Mouse (Mus musculus) 3134 (cell line): ENCODE data around the gene Hjurp.

Source experiments
- DNase-seq: peaks from one replicate; pipeline ENCODE4 v3.0.0-alpha.2; 2011; ENCODE audit warnings: low spot score; ENCODE audit not compliant: insufficient read length; ENCODE audit errors: extremely low read depth

The Hjurp gene

DNA sequence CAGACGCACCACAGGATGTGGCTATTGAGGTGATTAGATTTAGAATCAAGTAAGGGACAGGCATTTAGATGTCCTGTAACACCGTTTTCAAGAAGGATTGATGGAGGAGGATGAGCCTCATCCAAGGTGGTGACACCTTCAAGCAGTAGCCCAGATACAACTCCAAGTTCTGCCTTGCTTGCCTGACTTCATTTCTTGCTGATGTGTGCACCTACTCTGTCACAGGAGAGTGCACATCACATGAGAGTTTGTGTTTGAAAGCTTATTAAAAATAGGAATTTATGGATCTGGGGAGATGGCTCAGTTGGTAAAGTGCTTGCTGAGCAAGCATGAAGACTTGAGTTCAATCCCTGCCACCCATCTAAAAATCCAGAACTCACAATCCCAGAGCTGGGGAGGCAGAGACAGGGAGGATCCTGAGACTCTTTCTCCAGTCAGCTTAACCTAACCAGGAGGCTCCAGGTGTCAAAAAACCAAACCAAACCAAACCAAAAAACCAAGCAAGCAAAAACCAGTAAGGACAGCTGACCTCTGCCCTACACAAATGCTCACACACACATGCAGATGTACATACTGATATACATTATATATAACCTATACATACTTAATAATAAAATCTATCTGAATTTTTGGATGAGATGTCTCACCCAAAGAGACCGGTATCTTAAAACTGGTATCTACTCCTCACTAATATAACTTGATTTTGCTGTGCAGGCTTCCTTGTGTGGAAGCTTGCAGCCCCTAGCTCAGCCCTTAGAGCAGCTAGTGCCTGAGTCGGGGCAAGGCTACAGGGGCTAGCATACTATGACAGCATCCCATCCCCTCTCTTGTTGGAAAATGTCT, 21.5 kb upstream of the Hjurp start:
- no peak for DNase-seq

DNA sequence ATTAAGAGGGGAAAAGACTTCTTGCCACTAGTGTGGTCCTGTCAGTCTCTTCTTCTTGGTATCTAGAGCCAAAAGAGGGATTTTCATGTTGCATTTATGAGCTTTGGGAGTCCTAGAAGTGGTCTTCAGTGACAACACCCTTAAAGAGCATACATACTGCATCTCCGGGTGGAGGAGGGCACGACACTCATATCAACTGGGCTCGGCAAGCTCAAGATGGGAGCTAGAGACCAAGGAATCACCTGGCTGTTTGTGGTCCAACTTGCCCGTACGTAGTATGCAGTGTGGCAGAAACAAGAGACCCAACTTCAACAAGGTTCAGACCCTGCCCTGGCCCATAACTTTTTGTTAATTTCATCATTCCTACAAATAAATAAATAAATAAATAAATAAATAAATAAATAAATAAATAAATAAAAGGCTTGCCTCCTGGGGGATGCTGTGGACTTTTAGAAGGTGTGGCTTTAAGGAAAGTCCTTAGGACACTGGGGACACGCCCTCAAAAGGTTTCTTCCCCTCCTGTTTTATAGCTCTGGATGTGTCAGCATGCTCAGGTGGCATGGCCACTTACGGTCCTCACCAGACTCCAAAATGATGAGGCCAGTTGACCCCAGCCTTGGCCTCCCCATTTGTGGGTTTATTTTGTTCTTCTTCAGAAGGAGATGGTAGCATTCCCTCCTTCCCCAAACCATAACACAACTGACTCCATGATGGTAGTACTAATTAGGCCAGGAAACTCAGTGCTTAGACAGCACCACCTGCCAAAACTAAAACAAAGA, 20.2 kb upstream of the Hjurp start:
- DNase-seq: no peak

DNA sequence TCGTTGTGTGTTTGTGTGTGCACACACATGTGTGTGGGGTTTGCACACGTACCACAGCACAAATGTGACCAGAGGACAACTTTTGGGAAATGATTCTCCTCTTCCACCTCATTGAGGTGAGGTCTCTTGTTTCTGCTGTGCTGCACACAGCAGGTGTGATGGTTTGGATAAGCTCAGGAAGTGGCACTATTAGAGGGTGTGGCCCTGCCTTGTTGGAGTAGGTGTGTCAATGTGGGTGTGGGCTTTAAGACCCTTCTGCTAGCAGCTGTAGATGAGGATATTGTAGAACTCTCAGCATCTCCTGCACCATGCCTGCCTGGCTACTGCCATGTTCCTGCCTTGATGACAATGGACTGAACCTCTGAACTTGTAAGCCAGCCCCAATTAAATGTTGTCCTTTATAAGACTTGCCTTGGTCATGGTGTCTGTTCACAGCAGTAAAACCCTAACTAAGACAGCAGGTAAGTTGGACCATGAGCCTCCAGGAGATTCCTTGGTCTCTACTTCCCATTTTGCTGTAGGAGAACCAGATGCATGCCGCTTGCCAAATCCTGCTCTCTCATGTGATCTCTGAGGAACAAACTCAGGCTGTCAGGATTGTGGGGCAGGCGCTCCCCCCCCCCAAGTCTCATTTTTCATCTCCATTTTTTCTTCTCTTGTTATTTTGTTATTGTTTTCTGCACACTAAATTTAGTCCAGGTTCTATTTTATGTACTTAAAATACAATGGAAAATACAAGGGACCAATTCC, 18.9 kb upstream of the Hjurp start:
- no peak for DNase-seq

DNA sequence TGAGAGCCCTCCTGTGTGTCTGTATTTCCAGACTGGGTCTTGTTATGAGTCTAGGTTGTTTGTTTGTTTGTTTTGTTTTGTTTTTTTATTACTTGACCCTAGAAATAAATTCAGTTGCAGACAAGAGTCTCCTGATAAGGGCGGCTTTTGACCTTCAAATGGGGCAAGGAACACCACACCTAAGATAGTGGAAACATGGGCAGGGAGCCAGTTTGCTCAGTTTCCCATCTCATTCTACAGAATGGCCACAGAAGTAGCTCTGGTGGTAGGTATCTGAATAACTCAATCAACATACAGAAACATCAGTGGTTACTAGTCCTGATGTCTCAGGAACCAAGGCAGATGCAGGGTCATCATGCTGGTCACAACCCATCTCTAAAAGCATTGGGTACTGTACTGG, 17.2 kb upstream of the Hjurp start:
- no peak for DNase-seq

DNA sequence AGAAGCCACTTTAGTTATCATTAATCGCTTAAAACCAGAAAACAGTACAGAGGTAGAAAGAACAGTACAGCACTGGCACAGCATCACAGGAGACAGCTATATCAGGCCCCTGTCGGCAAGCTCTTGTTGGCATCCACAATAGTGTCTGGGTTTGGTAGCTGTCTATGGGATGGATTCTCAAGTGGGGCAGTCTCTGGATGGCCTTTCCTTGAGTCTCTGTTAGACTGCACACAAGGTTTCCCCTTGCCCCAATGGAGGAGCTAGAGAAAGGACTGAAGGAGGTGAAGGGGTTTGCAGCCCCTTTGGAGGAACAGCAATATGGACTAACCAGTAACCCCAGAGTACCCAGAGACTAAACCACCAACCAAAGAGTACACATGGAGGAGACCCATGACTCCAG, 14.6 kb upstream of the Hjurp start:
- DNase-seq: no peak

DNA sequence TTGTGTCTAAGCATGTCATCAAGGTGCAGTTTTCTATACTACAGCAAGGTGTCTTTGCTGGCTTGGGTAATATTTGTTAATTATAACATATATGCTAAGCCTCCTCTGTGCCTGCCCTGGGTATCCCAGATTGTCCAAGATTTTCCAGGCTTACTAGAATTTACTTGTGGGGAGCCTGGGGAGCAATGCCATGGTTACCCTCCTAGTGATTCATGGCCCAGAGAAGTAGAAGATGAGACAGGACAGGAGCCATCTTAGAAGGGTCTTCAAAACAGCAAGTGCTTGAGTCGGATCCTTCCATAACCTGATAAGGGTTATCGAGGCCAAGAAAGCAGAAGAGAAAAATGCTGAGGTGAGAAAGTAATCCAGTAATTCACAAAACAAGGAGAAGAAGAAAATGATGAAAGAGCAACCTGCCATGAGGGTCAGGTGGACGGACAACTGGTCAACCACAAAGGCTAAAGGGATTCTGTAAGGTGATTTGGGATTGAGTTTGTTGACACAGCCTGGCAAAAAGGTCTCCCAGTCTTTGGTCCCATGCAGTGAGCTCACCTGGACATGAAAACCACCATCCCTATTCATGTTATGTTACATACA, 14.1 kb upstream of the Hjurp start:
- no peak for DNase-seq

DNA sequence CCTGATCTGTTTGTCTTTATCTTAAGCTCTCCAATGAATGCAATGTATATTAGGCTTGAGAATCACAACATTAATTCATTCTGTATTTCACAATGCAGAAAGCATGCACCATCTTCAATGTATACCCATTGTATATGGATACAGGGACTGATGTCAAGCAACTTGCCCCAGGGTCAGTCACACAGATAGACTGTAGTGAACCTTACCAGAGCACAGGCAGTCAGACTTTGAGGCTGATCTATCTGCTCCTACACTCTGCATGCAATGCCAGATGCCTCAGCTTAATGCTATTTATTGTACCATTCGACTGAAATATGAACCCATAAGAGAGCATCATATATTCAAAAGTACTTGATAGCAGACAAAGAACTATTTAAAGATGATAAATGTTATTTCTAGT, 13.1 kb upstream of the Hjurp start:
- DNase-seq: no peak

DNA sequence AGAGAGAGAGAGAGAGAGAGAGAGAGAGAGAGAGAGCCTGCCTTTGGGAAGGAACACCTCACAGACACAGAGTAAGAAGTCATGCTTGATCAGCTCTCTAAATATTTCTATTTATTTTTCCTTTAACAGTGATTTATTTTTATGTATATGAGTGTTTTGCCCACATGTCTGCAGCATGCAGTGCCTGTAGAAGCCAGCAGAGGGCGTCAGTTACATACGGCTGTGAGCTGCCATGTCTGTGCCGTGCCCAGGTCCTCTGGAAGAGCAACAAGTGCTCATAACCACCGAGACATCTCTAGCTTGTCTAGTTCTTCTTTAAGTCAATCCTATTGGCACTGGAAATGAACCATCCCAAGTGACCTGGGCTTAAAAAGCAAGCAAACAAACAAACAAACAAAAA, 12.5 kb upstream of the Hjurp start:
- no peak for DNase-seq

DNA sequence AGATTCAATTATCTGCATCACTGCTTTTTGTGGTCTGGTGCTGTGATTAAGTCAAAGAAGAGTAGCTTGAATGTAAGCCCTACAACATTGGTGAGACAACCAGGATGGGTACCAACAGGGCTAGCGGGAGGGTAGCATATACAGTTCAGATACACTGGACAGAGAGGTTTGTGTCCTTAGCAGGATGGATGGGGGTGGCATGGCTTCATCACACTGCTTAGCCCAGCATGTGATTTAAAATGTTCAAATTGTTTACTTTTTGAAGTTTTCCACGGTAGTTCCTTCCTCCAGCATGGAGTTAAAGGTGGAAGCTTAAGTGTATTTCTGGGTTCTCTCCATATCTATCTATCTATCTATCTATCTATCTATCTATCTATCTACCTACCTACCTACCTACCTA, 11.7 kb upstream of the Hjurp start:
- DNase-seq: no peak

DNA sequence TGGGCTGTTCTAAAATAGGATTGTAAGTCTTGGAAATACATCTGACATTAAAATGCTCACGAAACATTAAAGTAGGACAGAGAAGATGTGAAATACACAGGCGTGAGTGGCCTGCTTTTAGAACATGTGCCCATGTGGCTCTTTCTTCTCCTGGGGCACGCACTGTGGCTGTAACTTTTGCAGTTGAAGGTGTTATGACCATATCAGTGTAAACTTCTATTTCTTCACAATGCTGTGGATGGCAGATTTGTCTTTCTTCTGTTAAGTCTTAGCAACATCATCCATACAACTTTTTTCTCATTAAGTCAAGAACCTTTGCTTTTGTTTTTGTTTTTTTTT, 11.3 kb upstream of the Hjurp start:
- no peak for DNase-seq

DNA sequence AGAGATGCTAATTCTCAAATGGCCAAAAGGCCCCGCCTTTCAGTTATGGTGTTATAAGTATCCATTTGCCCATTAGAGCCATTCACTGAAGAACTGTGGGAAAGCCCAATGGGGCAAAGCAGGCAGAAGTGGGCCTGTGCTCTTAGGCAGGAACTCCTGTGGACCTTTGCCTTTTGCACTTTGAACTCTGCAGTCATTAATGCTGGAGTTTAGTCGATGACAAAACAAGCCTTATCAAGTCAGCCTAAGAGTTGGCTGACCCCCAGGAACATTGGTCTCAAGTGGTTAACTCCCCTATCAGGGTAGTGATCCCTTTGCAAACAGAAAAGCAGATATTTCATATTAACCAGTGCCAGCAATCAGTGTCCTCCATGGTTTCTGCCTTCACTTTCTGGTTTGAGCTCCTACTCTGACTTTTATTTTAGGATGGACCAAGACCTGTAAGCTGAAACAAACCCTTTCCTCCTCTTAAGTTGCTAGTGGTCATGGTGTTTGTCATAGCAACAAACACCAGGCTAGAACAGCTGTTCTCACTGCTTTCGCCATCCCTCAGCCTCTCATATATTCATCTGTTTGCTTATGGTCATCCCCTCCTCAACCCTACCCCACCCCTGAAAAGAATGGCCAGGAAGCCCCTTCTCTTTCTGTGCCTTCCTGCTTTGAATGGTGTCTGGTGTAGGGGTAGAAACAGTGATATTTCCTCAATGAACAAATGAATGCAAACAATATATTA, 10.8 kb upstream of the Hjurp start:
- DNase-seq: no peak

DNA sequence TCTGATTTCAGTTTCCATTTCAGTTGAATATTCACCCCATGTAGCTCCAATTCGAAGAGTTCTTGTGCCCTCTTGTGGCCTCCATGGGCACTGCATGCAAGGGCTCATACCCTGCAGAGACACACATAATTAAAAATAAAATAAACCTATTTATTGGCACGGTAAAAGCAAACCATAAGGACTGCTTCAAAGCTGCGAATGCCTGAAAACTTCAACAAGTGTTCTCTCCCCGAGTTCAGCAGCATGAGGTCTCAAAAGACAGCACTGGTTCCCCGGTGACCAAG, 10.2 kb upstream of the Hjurp start:
- DNase-seq: peak; percentile 44

DNA sequence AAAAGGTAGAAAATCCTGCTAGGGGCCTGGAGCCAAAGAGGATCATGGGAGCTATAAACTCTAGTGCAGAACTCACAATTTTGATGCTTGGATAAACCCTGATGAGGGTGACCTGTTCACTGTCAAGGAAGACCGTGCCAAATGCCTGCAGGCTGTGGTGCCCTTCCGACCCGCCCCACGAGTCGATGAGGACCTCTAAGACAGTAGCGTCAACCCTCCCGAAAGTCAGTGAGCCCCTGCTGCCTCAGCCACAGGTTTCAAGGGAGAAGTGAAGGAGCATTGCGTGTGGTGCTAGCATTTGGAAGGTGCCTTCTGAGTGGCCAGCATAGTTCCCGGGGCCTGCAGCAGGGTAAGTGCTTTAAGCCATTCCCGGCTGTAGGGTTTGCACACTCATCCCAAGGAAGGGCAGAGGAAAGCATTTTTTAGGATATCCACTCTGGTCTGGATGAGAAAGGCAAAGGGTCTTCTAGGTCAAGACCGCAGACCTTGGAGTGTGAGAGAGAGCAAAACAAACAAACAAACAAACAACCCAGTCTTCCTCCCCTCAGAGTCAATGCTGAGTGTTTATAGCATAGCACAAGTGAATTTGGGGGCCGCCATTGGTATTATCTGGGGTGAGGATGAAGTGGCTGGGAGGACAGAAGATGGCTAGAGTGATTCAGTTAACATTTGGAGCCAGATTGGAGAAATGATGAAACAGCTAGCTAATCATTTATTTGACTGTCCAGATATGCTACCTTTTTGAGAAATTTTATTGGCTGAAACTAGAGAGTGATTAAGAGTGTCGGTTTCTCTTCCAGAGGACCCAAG, 9.7 kb upstream of the Hjurp start:
- no peak for DNase-seq

DNA sequence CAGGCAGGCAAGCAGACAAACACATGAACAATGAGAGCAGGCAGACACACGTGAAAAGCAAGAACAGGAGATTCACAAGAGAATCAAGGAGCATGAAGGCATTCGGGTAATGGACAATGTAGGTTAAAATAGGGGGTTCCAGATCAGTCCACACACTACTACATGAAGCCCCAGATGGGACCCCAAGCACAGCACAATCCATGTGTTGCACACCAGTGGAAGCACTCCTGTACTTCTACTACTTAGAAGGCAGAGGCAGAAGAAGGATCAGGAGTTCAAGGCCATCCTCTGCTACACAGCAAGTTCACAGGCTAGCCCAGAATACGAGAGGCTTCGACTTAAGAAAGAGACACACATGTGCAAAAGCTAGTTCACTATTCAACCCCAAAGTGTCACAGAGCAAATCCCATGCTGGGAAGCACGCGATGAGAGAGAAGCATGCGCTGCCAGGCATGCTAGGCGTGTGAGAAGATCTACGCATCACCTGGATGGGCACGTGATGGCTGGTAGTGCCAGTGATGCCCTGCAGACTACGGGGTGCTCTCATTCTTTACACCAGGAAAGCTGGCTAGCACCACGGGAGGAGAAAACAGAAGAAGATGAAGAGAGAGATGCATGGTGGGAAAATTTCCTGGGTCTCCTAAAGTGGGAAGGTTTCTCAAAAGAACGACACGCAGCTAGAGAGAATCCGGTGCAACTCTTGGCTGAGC, 8.9 kb upstream of the Hjurp start:
- no peak for DNase-seq

DNA sequence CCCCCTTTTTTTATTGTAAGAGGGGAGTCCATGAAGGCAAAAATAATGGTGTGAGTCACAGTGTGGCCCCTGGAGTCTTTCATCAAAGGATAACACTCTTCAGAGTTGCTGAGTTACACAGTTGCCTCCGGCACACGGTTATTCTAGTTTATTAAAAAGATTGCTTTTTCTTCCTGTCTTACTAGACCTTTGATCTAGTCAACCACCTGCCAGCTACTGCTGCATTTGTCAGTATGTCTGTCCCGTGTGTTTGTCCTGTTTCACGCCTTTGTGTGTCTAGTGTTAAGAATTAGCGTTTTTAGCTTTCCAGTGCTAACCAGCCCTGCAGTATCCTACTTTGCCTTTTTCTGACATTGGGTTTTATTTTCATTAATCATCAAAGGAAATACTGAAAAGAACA, 8.2 kb upstream of the Hjurp start:
- DNase-seq: no peak

DNA sequence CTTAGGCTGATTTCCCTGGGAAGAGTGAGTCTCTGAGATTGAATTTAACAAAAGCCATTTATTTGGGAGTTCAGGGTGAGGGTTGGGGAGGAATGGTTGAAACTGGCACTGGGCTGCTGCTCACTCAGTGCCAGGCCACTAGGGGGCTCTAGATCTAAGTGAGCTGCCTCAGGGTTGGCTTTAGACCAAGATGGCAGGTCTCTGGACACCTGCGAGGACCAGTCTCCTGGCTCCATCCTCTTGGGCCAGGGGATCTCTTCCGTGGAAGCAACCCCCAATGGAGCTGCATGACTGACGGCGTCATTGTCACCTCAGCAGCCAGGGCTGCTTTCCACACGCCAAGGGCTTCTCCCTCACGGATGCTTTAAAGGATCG, 7.5 kb upstream of the Hjurp start:
- DNase-seq: peak; percentile 56

DNA sequence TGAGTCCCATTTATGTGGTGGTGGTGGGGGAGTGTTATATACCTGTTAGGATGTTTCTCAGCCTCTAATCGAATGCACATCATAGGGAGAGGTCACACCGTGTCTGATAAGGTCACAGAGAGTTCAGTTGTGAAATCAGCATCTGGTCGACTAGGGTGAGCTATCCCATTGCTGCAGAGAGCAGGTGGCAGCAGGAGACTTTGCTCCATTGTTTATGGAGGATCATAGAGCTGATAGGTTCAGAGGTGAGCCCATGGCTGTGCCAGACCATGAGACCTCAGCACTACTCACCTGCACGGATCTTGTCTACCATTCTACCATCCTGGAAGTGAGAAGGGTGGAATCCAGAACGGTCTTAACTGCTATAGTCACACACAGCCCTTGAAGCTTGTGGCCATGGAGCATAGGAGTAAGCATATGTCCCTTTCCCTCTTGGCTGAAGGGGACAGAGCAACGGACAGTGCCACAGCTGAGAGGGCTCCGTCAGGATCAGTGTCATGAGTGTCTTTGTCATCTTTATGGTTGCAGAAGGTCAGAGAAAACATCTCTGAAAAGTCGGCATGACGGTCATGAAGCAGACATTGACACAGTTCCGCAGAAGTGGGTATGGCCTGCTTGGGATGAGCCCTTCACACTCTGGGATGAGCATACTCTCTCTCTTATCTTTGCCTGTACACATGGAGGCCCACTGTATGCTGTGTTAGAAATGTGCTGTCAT, 7.0 kb upstream of the Hjurp start:
- no peak for DNase-seq

DNA sequence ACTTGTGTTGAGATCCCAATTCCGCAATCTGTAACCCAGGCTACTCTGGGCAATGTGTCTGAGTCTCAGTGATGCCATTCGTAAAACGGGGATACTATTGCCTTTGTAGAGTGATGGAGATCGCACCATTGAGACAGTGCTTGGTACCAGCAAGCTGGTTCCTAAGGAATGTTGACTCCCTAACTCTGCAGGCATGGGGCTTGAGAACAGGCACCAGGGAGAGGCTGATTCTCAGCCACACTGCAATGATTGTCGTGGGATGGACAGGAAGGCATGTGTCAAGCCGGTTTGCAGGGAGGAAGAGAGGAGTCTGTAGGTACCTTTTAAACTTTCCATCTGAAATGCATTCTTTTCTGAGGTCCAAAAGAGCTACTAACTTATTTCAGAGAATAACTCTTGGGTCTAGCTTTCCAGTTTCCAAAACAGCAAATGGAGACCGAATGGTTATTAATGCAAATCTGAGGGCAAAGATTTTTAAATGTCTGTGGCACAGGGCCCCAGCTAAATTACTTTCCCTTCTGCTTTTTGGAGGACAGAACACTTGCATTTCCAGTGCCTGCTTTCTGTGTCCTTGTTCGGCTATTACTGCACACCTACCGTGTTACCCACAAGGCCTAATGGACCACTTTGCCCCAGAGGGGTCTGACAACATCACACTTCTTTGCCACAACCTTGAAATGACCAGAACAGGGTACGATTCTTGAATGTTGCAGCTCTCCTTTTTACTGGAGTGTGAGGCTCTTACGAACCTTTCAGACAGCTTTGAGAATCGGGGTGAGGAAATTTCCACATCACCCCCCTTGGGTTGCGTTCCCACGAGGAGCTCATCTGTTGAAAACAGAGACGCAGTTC, 6.2 kb upstream of the Hjurp start:
- no peak for DNase-seq
